Mouse (Mus musculus): ENCODE measurements around the gene Mydgf.

DNA sequence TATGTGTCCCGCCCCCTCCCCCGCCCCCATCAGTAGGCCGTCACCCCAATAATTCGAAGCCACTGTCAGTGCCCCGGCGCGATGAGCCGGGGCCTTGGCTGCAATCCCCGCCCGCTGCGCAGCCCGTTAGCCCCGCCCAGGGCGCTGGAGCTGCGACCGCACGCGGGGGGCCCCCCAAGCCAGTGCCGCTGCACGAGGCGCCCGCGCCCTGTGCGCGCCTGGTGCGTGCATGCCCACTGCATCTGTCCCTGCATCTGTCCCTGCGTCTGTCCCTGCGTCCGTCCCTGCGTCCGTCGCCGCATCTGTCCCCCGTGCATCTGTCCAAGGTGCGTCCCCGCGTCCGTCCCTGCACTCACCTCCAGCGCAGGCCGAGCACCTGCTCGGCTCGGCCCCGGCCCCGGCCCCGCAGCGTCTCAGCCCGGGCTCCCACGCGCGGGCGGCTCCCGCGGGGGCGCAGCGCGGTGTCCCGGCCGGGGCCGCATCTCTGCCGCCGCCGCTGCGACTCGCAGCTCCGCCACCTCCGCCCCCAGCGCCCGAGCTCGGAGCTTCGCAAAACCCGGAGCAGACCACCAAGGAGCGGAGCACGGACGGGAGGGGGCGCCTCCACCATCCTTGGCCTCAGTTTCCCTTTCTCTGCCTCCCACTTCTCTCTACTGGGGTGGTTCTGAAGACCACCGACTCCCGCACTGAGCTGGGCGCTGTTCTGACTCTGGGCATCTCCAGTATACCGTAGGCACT is 43.7 kb downstream of the Mydgf start, which contains the start of gene Sema6b:
- TF ChIP-seq POLR2A (IDR thresholded peaks at IDR 0.05; ENCODE audit: control insufficient read depth, low read depth, low read length) (no peak), CTCF (IDR thresholded peaks at IDR 0.05; ENCODE audit: control insufficient read depth, insufficient read depth, insufficient replicate concordance, low read depth, low read length) (no peak)
